13 mouse cellular contexts compared by ENCODE assay signal in genomic region chr12:39974977-39975583, GRCm38 (mm10).
DNase-seq lines count a peak whose midpoint lies in the region; ATAC-seq and TF ChIP-seq lines count a peak whose summit lies in the region.
"Had no signal": no experiment of that assay in that cellular context is flagged by ENCODE, and none has a peak within 500 bp of the region (broad histone marks: within the 10 kb centered on the region; RNA-seq: fewer than 3 reads in every experiment).

No protein-coding gene starts in this region.

- DNase-seq in CD4-positive helper T cell, adult 2 months (ENCODE audit: low read depth, low spot score), result peak; percentile 12
- DNase-seq in forebrain, embryonic 10.5 days (ENCODE audit: extremely low spot score, low spot score), result peak; percentile 17
- DNase-seq in midbrain, embryonic 11.5 days (ENCODE audit: low spot score, missing footprints), result peak; percentile 90
- no peak for DNase-seq in heart, adult 2 months
- DNase-seq in c-Kit-positive CD71-positive TER-119-positive erythroid progenitor cells, embryonic 14.5 days (ENCODE audit: low spot score), result no peak
- DNase-seq in adrenal gland, postnatal 36 days, result no peak
- no peak for DNase-seq in left cerebral cortex, postnatal 14 days (ENCODE audit: low spot score in 2 of 2)
- DNase-seq: B cell, adult 2 months; kidney, adult 18-20 months; layer of hippocampus, postnatal 36 days had no signal

- no peak overlapping the region for H3K9ac ChIP-seq in hindbrain, embryonic 15.5 days
- no peak overlapping the region for H3K9ac ChIP-seq in midbrain, embryonic 11.5 days (ENCODE audit: low read length)
- no peak overlapping the region for H3K9ac ChIP-seq in heart, adult 2 months (ENCODE audit: low read depth, low read length)

- 38% methylated on average over 4 of the region's 4 CpGs for WGBS in forebrain, embryonic 10.5 days
- WGBS in hindbrain, embryonic 15.5 days, result 11% methylated on average over 4 of the region's 4 CpGs
- 17% methylated on average over 4 of the region's 4 CpGs for WGBS in midbrain, embryonic 11.5 days
- 68% methylated on average over 4 of the region's 4 CpGs for WGBS in heart, adult 2 months

- TF ChIP-seq EP300 in heart, adult 2 months (IDR thresholded peaks at IDR 0.05; ENCODE audit: insufficient read depth, low read depth, low read length), result no peak

- intact Hi-C loops in heart, adult 2 months (cut with DNase I), result no loop called here
- intact Hi-C loops in left cerebral cortex, postnatal 14 days (cut with DNase I), result no loop called here

- no peaks in the 10 kb centered on the region for H3K9me3 ChIP-seq in forebrain, embryonic 10.5 days
- no peaks in the 10 kb centered on the region for H3K9me3 ChIP-seq in hindbrain, embryonic 15.5 days
- no peaks in the 10 kb centered on the region for H3K9me3 ChIP-seq in midbrain, embryonic 11.5 days (ENCODE audit: control insufficient read depth, low read length)
- H3K9me3 ChIP-seq: megakaryocyte, embryonic 14.5 days had no signal

- H3K4me2 ChIP-seq in hindbrain, embryonic 15.5 days, result no peak overlapping the region
- no peak overlapping the region for H3K4me2 ChIP-seq in midbrain, embryonic 11.5 days
- H3K4me2 ChIP-seq: heart, embryonic 11.5 days had no signal

- H3K27me3 ChIP-seq in forebrain, embryonic 10.5 days (ENCODE audit: poor library complexity, severe bottlenecking), result peaks cover 21% of the 10 kb centered on the region
- H3K27me3 ChIP-seq in hindbrain, embryonic 15.5 days, result no peaks in the 10 kb centered on the region
- no peaks in the 10 kb centered on the region for H3K27me3 ChIP-seq in midbrain, embryonic 11.5 days (ENCODE audit: control insufficient read depth, insufficient read depth, low read length)
- no peaks in the 10 kb centered on the region; the same call in 1 of the 2 replicates for H3K27me3 ChIP-seq in heart, adult 2 months (ENCODE audit: control insufficient read depth, insufficient read depth, low read length)
- H3K27me3 ChIP-seq: megakaryocyte, embryonic 14.5 days had no signal

- peak overlapping the region; percentile 48 for H3K27ac ChIP-seq in forebrain, embryonic 10.5 days
- H3K27ac ChIP-seq in hindbrain, embryonic 15.5 days (replicated peaks), result peak overlapping the region; percentile 84
- no peak overlapping the region for H3K27ac ChIP-seq in midbrain, embryonic 11.5 days (ENCODE audit: low read depth, low read length)
- H3K27ac ChIP-seq in heart, adult 2 months, result no peak overlapping the region

- H3K4me3 ChIP-seq in forebrain, embryonic 10.5 days, result no peak overlapping the region
- no peak overlapping the region for H3K4me3 ChIP-seq in hindbrain, embryonic 15.5 days
- no peak overlapping the region for H3K4me3 ChIP-seq in midbrain, embryonic 11.5 days (ENCODE audit: low read depth, low read length)
- no peak overlapping the region for H3K4me3 ChIP-seq in heart, adult 2 months
- H3K4me3 ChIP-seq: megakaryocyte, embryonic 14.5 days had no signal

- peaks cover 29% of the 10 kb centered on the region for H3K4me1 ChIP-seq in forebrain, embryonic 10.5 days
- peaks cover 25% of the 10 kb centered on the region for H3K4me1 ChIP-seq in hindbrain, embryonic 15.5 days (replicated peaks)
- H3K4me1 ChIP-seq in midbrain, embryonic 11.5 days (ENCODE audit: control insufficient read depth, insufficient read depth, low read length), result peaks cover 19% of the 10 kb centered on the region
- no peaks in the 10 kb centered on the region for H3K4me1 ChIP-seq in heart, adult 2 months (ENCODE audit: control insufficient read depth, insufficient read depth, low read length)

- no peaks in the 10 kb centered on the region for H3K36me3 ChIP-seq in forebrain, embryonic 10.5 days (replicated peaks)
- no peaks in the 10 kb centered on the region for H3K36me3 ChIP-seq in hindbrain, embryonic 15.5 days
- no peaks in the 10 kb centered on the region for H3K36me3 ChIP-seq in midbrain, embryonic 11.5 days (ENCODE audit: control insufficient read depth, insufficient read depth, low read length)
- no peaks in the 10 kb centered on the region for H3K36me3 ChIP-seq in heart, adult 2 months (ENCODE audit: control insufficient read depth, insufficient read depth, low read length)

- peak; percentile 65; the same call in 1 of the 2 replicates for ATAC-seq in hindbrain, embryonic 15.5 days (ENCODE audit: low FRiP score, low read depth)
- ATAC-seq in midbrain, embryonic 11.5 days (ENCODE audit: low FRiP score), result peak; percentile 73

- H3K79me2 ChIP-seq in heart, adult 2 months (replicated peaks; ENCODE audit: control insufficient read depth, insufficient read depth, low read length), result no peaks in the 10 kb centered on the region

- no peak for TF ChIP-seq CTCF in heart, adult 2 months (IDR thresholded peaks at IDR 0.05)

- TF ChIP-seq POLR2A in heart, adult 2 months (IDR thresholded peaks at IDR 0.05; ENCODE audit: insufficient read depth, low read depth, low read length), result no peak

Comparison
In these comparisons a context has a peak if more than half of its experiments do, and no peak if none do; other contexts are left out.
1. DNase-seq: peak in CD4-positive helper T cell, adult 2 months (single experiment), forebrain, embryonic 10.5 days (single experiment) and midbrain, embryonic 11.5 days (single experiment); none in heart, adult 2 months (0 of 2), c-Kit-positive CD71-positive TER-119-positive erythroid progenitor cells, embryonic 14.5 days (single experiment), adrenal gland, postnatal 36 days (0 of 2) and left cerebral cortex, postnatal 14 days (0 of 2).
2. H3K27ac ChIP-seq: peak in forebrain, embryonic 10.5 days (single experiment) and hindbrain, embryonic 15.5 days (single experiment); none in midbrain, embryonic 11.5 days (single experiment) and heart, adult 2 months (single experiment).